Mouse (Mus musculus) C2C12 (cell line): ENCODE results near the gene Tbc1d14. TPM values are rescaled to one million over a fixed set of nuclear protein-coding genes. Genes with fewer than 3 reads are reported as not detected.

Experiments used
- H3K27me3 ChIP-seq: one replicate; pipeline ENCODE4 v1.6.1; 2011; ENCODE audit not compliant: control insufficient read depth, insufficient read depth, insufficient read length
- H3K36me3 ChIP-seq: one replicate; pipeline ENCODE4 v1.6.1; 2011; ENCODE audit not compliant: control insufficient read depth, insufficient read depth
- H3K4me3 ChIP-seq: one replicate; pipeline ENCODE4 v1.5.1; 2011; ENCODE audit warnings: mild to moderate bottlenecking, control low read depth; ENCODE audit not compliant: poor library complexity, insufficient read depth, severe bottlenecking
- H3K79me2 ChIP-seq: one replicate; pipeline ENCODE4 v1.6.1; 2011; ENCODE audit not compliant: control insufficient read depth, insufficient read depth
- H3K79me3 ChIP-seq: one replicate; pipeline ENCODE4 v1.6.1; 2011; ENCODE audit warnings: low read depth, control low read depth
- H3ac ChIP-seq: one replicate; pipeline ENCODE3; 2011; ENCODE audit warnings: low read depth; ENCODE audit not compliant: control insufficient read depth, insufficient read length
- CEBPB ChIP-seq: IDR thresholded peaks from one replicate; pipeline ENCODE4 v1.6.1; 2011; ENCODE audit warnings: low read depth, mild to moderate bottlenecking, control low read depth, moderate library complexity
- CTCF ChIP-seq: IDR thresholded peaks from one replicate; pipeline ENCODE4 v1.5.1; 2011; ENCODE audit not compliant: control insufficient read depth, insufficient read depth, insufficient read length
- FOSL1 ChIP-seq: IDR thresholded peaks from one replicate; pipeline ENCODE4 v1.8.0; 2011; ENCODE audit warnings: mild to moderate bottlenecking, low read length; ENCODE audit not compliant: poor library complexity, insufficient read depth, severe bottlenecking
- MAX ChIP-seq: IDR thresholded peaks from one replicate; pipeline ENCODE4 v1.6.1; 2011; ENCODE audit warnings: mild to moderate bottlenecking, control low read depth
- MYOD1 ChIP-seq: IDR thresholded peaks from one replicate; pipeline ENCODE4 v1.6.1; 2011; ENCODE audit warnings: low read depth; ENCODE audit not compliant: control insufficient read depth, insufficient read length
- MYOG ChIP-seq: IDR thresholded peaks from one replicate; pipeline ENCODE4 v1.6.1; 2011; ENCODE audit not compliant: control insufficient read depth, insufficient read length; ENCODE audit errors: extremely low read depth
- USF1 ChIP-seq: IDR thresholded peaks from one replicate; pipeline ENCODE4 v1.6.1; 2011; ENCODE audit warnings: low read depth, mild to moderate bottlenecking, control low read depth, moderate library complexity
- polyA plus RNA-seq: library from polyadenylated mRNA; unstranded; fragments of >200 nt; fragmentation: generic; extraction: Trizol; gene quantifications from one replicate; pipeline ENCODE4 v1.2.1, GENCODE M21; 2012; ENCODE audit warnings: missing spikeins

The Tbc1d14 gene
- polyA plus RNA-seq, 1 experiment = 10.7 TPM

DNA sequence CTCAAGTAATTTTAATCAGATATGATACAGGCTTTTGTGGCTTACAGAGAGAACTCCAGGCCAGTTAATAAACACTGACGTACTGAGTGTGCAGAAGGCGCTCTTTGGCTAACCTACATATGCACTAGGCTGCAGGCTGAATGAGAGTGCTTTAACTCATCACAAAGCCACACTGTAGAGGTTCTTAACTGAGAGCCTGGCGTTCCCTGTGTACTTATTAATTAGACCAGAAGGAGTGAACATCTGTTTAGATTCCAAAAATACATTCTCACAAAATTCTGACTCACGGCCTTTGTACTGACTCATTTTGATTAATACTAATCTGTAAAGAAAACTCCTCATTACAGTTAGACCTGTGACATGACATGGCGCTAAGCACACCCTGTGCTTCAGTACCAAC, 25.8 kb upstream of the Tbc1d14 start:
- no peak overlapping the region for H3ac ChIP-seq
- no peaks in the 10 kb centered on the region for H3K27me3 ChIP-seq
- peaks cover 48% of the 10 kb centered on the region for H3K79me2 ChIP-seq
- TF ChIP-seq FOSL1 (no peak), MYOD1 (no peak), USF1 (no peak), MAX (no peak), CTCF (no peak)
- H3K79me3 ChIP-seq = peaks cover 21% of the 10 kb centered on the region
- peaks cover 67% of the 10 kb centered on the region for H3K36me3 ChIP-seq
- no peak overlapping the region for H3K4me3 ChIP-seq

DNA sequence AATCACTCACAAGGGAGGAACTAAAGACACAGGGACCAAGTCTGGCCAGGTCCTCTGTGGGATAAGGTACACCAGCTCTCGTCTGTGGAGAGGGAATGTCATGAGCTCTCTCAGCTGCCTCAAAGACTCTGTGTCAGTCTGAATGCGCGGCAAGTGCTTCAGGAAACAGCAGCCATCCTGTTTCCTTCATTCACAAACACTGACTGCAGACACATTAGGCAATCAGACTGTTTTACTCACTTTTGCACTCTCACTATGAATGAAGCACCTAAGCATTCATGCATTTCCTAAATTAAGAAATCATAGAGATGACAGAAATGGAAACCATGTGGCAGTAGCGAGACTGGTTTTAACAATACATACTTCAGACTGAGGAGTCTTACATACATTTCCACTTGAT, 25.3 kb upstream of the Tbc1d14 start:
- Histone ChIP-seq H3K79me2 (peaks cover 42% of the 10 kb centered on the region), H3K4me3 (no peak overlapping the region), H3K36me3 (peaks cover 68% of the 10 kb centered on the region), H3K27me3 (no peaks in the 10 kb centered on the region), H3K79me3 (peaks cover 19% of the 10 kb centered on the region), H3ac (no peak overlapping the region)
- no peak for TF ChIP-seq MYOG
- TF ChIP-seq FOSL1 = no peak

DNA sequence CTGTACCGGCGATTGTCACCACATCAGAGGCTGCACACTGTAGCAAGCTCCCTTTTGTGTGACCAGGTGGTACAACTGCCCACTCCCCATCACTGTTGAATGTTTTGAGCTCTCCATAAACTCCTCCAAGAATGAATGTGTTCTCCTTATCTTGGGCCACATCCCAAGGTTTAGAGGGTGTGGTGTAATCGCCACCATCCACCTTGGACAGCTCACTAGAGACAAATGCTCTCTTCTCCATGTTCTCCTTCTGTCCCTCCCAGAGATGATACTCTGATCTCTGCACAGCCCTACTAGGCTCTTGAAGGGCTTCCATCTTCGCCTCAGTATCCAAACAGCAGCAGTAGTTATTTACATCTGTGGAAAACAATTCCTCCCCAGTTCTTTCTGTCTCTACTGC, 21.0 kb upstream of the Tbc1d14 start:
- no peaks in the 10 kb centered on the region for H3K27me3 ChIP-seq
- H3K79me3 ChIP-seq = no peaks in the 10 kb centered on the region
- no peak overlapping the region for H3K4me3 ChIP-seq
- TF ChIP-seq CTCF = no peak
- TF ChIP-seq MYOD1 = no peak
- no peak for TF ChIP-seq FOSL1
- TF ChIP-seq USF1 = no peak
- no peak for TF ChIP-seq MAX
- no peak overlapping the region for H3ac ChIP-seq
- peaks cover 23% of the 10 kb centered on the region for H3K79me2 ChIP-seq
- H3K36me3 ChIP-seq = peaks cover 95% of the 10 kb centered on the region

DNA sequence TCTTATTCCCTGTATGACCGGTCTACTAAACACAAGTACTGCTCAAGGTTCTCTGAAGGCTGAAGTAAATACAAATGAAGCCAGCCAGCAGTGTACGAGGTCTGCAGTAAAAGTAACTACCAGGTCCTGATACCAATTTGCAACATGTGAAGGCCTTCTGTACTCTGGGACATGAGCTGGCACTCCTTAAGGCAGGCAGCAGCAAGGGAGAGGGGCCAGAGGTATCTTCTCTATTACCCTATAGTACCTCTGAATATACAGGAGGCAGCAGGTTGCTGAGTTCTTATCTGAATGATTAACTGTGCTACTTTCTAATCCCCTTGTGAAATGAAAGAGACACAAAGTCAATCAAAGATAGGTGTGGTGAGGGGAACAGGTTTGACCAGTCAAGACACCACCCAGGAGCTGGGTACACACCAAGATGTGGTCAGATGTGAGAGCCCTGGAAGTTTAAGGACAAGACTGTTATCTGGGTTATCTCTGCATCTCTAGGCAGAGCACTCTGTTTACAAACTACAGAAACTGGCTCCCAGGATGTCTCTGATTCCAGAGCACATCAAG, 15.9 kb upstream of the Tbc1d14 start:
- H3K27me3 ChIP-seq = no peaks in the 10 kb centered on the region
- no peak for TF ChIP-seq MYOD1
- no peak for TF ChIP-seq CTCF
- no peak for TF ChIP-seq CEBPB
- TF ChIP-seq USF1 = no peak
- no peak for TF ChIP-seq FOSL1
- TF ChIP-seq MYOG = no peak
- no peak for TF ChIP-seq MAX
- peaks cover 21% of the 10 kb centered on the region for H3K79me2 ChIP-seq
- no peak overlapping the region for H3ac ChIP-seq
- H3K4me3 ChIP-seq = no peak overlapping the region
- peaks cover 74% of the 10 kb centered on the region for H3K36me3 ChIP-seq
- no peaks in the 10 kb centered on the region for H3K79me3 ChIP-seq

- Histone ChIP-seq H3ac (no peak overlapping the region), H3K36me3 (peaks cover 70% of the 10 kb centered on the region), H3K27me3 (no peaks in the 10 kb centered on the region), H3K79me2 (no peaks in the 10 kb centered on the region), H3K79me3 (no peaks in the 10 kb centered on the region), H3K4me3 (no peak overlapping the region)
- no peak for TF ChIP-seq USF1
- TF ChIP-seq CTCF = peak; percentile 37
These were observed 10.0 kb upstream of the Tbc1d14 start for GRCm38 (mm10) chr5:36603031-36603430.

- no peak for TF ChIP-seq FOSL1
- TF ChIP-seq MYOD1 = no peak
- TF ChIP-seq CEBPB = no peak
- TF ChIP-seq MAX = no peak
- TF ChIP-seq USF1 = no peak
- TF ChIP-seq MYOG = no peak
- Histone ChIP-seq H3K79me3 (no peaks in the 10 kb centered on the region), H3K79me2 (no peaks in the 10 kb centered on the region), H3K36me3 (peaks cover 61% of the 10 kb centered on the region), H3K27me3 (no peaks in the 10 kb centered on the region), H3K4me3 (no peak overlapping the region), H3ac (no peak overlapping the region)
These were observed 9.0 kb upstream of the Tbc1d14 start for GRCm38 (mm10) chr5:36602028-36602427.
